Mouse (Mus musculus) gastrocnemius, adult 18-20 months (tissue): Measurements from ENCODE around the gene Mmgt2. TPM values are rescaled to one million over a fixed set of nuclear protein-coding genes. Genes with fewer than 3 reads are reported as not detected.
A peak's percentile ranks its signal among the peaks of the same experiment; 100 is the strongest.

Source experiments
- DNase-seq: peaks from one replicate; pipeline ENCODE4 v3.0.0; 2021; ENCODE audit warnings: low spot score
- total RNA-seq, 2 experiments: library from RNA; stranded (reverse); gene quantifications; 2 replicates each; pipeline ENCODE4 v1.2.3; 2021

Mmgt2 gene
- total RNA-seq, 2 experiments from 2014 or later = 3.3 to 3.6 TPM

GRCm38 (mm10) chr11:62621079-62621478 lies 27.4 kb upstream of the Mmgt2 start:
- no peak for DNase-seq

DNA sequence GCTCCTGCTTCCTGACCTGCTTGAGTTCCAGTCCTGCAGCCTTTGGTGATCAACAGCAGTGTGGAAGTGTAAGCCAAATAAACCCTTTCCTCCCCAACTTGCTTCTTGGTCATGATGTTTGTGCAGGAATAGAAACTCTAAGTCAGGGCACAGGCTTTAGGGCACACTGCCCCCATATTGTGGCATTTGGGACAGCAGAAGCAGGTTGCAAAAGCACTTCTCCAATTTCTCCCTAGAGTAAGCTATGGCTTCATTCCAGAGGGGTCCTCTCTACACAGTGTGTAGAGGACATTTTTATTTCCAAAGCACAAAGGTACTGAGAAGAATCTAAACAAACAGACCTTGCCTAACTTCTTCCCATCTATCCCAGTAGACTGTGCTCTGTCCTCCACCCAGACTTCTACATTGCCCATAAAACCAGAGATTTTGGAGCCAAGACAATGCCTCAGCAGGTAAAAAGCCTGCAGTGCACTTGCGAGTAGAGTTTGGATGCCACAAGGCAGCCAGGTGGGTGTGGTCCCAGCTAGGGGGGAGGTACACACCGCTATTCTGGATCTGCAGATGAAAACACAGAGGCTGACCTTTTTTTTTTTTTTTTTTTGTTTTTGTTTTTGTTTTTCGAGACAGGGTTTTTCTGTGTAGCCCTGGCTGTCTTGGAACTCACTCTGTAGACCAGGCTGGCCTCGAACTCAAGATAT lies 26.7 kb upstream of the Mmgt2 start:
- no peak for DNase-seq

DNA sequence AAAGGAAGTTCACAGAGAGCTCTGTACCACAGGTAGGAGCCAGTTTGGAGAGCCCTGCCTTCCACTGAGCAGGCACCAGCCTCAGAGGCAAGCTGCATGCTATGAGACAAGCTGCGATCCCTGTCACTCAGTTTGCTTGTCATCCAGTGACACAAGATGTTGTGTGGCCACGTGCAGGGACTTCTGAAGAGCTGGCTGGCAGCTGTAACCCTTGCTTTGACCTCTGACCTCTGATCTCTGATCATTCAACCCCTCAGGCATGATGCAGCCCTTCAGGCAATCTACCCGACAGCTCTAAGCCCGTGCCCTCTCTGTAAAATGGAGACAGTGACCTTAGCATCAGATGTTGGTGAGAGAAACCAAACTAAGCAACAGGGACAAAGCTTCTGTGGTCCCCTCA lies 25.6 kb upstream of the Mmgt2 start:
- no peak for DNase-seq

GRCm38 (mm10) chr11:62624341-62625291 lies 23.8 kb upstream of the Mmgt2 start:
- no peak for DNase-seq

- no peak for DNase-seq
These were observed 18.9 kb upstream of the Mmgt2 start for GRCm38 (mm10) chr11:62629352-62630224.

DNA sequence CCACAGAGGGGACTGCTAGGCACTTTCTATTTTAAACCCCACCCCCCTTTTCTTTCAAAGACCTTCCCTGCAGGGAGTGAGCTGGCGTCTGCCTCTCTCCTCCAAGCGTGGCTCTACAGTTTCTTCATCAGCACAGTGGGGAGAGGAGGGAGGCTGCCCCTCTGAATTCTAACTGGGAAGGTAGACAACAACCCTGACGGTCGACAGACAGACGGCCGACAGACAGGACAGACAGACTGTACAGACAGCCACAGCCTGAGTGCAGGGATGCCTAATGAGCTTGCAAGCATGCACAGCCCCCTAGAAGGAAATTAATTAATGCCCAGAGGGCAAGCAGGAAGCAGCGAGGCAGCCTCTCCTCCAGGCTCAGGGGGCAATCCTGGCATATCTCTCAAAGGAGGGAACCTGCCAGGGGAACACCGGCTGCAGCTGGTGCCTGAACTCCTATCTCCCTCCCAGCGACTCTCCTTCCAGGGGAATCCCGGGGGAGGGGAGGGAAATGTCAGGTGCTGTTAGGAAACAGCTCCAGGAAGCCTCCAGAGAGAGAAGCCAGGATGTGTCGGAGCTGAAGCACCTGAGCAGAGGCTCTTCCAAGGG lies 18.1 kb upstream of the Mmgt2 start:
- no peak for DNase-seq

- no peak for DNase-seq
These were observed 17.3 kb upstream of the Mmgt2 start for GRCm38 (mm10) chr11:62631138-62631537.

- peak; percentile 58 for DNase-seq
These were observed 13.1 kb upstream of the Mmgt2 start for GRCm38 (mm10) chr11:62635406-62635805.

DNA sequence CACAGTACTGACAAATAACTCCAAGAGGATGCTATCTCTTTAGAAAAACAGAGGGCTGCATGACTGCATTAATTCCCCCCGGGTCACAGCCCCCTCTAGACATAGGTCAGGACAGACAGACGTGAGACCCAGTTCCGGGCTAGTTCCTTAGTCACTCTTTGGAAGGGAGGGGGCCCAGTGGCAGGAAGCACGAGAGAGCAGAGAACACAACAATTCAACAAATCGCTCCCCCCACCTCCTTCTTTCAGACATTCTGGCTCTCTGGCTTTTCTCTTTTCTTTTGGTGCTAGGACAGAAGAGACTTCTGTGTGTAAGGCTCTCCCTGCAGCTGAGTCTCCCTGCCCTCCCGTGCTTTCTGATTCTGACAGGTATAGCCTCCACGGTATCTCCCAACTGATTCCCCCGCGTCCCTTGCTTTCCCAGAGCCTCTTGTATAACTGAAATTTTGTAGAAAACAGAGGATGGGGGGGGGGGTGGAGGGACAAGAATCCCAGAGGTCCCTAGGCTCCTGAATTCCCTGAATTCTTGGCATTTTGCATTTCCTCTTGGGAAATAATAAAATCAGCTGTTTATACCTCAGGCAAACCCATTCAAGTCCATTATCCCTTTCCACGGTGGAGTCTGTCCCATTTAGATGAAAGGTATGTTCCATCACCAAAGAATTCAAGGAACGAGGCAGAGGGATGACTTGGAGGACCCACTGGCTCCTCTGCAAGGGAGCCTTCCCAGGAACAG lies 12.2 kb upstream of the Mmgt2 start:
- no peak for DNase-seq

DNA sequence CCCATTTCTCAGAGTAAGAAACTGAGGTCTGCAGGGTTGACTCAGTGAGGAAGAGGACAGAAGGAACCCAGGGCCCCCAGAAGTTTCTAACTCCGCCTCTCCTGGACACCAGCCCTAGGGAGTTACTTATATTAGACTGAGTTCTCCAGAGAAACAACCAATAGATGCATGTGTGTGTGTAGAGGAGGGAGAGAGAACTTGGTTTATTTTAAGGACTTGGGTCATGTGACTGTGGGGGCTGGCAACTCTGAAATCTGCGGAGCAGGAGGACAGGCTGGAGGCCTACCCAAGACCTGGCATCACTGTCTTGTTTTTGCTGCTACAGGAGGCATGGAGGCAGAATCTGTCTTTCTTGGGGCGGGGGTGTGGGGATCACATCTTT lies 11.6 kb upstream of the Mmgt2 start:
- DNase-seq = no peak

GRCm38 (mm10) chr11:62637401-62637800 lies 11.1 kb upstream of the Mmgt2 start:
- DNase-seq = no peak

- no peak for DNase-seq
These were observed 10.7 kb upstream of the Mmgt2 start for GRCm38 (mm10) chr11:62637806-62638205.

GRCm38 (mm10) chr11:62638402-62638801 lies 10.1 kb upstream of the Mmgt2 start:
- no peak for DNase-seq

- DNase-seq = no peak
These were observed 8.1 kb upstream of the Mmgt2 start for GRCm38 (mm10) chr11:62640378-62640777.

GRCm38 (mm10) chr11:62642023-62642844 lies 6.2 kb upstream of the Mmgt2 start:
- DNase-seq = no peak

GRCm38 (mm10) chr11:62643011-62643631 lies 5.3 kb upstream of the Mmgt2 start:
- peak; percentile 58 for DNase-seq

DNA sequence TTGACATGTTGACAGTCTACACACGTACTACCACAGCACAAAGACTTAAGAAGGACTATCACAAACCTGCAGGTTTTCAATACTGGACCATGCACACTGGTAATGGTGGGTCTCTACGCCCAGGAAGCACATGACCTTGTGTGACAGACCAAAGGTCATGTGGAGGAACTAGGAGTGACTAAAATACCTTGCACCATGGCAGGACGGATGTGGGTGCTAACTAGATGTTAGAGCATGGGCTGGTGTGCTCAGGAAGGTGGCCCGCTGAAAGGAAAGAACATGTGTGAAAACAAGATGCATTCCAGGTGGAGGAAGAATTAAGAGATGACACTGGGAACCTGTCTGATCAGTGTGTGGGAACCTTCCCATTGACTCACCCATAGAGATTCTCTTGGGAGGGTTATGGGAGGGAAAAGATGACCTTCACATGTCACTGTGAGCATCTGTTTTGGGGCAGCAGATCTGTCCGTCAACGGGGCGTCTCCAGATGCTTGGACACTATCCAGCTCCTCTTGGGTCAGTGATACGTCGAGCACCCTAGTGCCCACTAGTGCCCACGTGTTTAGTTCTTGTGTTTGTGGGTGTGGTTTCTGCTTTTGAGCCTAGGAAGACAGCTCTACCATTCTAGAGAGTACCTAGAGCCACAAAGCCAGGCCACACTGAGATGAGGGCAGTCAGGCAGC lies 4.6 kb upstream of the Mmgt2 start:
- DNase-seq = no peak

- no peak for DNase-seq
These were observed 3.7 kb upstream of the Mmgt2 start for GRCm38 (mm10) chr11:62644602-62645336.
